Mouse (Mus musculus) lung, postnatal 14 days (tissue): Measurements from ENCODE around the gene Kdm4b.
A peak's percentile ranks its signal among the peaks of the same experiment; 100 is the strongest.

Experiments used
- DNase-seq: peaks from one replicate; pipeline ENCODE4 v3.0.0; 2021

The Kdm4b gene

DNA sequence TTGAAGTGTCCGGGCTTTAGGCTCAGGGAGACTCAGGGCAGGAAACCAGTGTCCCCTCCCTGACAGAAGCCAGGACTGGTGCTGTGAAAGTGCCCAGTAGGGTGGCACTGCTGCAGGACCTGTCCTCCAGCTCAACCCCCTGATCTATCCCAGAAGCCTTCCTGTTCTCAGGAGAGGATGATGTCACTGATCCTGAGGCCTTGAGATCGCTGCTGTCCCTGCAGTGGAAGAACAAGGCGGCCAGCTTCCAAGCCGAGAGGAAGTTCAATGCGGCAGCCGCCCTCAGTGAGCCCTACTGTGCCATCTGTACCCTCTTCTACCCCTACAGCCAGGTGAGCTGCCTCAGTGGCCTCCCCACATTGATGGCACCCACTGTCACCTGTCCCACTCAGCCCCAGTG is 70.2 kb downstream of the Kdm4b start:
- no peak for DNase-seq

DNA sequence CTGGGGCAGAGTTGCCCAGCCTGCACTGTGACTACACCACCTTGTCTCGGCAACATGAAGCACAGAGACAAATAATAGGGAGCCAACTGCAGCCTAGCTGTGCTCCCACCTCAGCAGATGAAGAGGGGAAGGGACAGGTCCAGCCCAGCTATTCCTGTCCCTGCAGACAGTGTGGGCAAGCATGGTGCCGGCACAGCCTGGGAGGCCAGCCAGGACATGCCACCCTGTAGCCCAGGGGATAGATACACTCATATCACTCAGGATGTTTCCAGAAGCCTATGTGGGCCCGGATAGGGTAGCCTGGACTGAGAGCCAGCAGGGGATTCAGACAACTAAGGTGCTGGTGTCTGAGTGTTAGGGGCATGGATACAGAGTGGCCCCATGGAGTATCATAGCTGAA is 74.4 kb downstream of the Kdm4b start:
- no peak for DNase-seq

DNA sequence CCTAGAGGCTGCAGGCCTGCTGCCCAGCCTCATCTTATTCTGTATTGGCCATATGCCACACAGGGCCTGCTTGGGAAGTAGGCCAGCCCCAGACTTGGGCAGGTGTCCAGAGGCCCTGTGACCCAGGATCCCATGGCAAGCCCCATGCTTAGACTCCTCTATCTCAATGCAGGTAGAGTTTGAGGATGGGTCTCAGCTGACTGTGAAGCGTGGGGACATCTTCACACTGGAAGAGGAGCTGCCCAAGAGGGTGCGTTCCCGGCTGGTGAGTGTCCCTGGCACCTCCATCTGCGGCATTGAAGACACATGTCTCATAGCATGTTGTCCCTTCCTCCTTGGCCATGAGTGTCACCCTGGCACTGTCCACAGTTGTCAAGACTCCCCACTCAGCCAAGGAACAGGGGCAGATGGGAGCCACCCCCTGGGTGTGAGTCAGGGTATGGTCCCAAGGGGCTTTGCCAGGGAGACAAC is 75.2 kb downstream of the Kdm4b start:
- no peak for DNase-seq

- DNase-seq = peak; percentile 17
Measured at GRCm38 (mm10) chr17:56405341-56405740, 79.5 kb downstream of the Kdm4b start.

DNA sequence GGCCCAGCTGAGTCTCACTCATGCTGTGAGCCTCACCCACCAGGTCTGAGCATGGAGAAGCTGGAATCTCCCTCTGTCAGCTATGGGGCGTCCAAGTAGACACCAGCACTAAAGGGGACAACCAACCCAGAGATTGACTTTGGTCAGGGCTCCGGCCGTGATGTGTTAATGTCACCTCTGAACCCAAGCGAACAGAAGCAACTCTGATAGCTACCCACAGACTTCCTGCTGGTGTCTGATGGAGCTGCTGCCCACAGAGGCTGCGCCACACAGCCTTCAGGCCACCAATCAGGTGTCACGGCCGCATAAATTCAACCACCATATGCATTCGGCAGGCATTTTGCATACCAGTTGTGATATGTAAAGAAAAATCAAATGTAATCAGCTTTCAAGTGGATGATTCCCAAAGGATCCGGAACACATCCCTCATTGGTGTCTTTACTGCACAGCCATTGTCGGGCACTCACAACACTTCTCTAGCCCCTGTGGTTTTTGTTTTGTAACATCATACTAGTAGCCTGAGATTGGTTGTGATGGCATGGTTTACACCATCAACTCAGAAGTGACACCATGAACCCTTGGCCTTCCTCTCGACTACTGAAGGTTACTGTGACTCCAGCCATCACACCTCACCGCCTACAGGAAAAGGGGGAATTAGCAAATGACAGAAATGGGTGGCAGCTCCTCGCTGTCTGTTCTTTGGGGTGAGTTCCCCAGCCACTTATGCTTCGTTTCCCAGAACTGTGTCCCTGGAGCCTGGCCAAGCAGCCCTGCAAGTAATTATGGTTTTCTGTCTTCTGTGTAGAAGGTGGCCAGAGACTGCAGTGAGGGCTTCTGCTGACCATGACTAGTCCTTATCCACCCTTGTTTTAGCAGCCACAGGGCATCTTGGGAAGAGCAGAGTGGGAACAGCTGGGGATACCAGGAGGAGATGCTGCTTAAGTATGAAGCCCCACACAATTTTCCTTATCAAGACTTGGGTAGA is 80.3 kb downstream of the Kdm4b start:
- peak; percentile 33 for DNase-seq

GRCm38 (mm10) chr17:56406878-56407277 is 81.0 kb downstream of the Kdm4b start:
- DNase-seq = no peak

- DNase-seq = no peak
Measured at GRCm38 (mm10) chr17:56407379-56407778, 81.5 kb downstream of the Kdm4b start.

DNA sequence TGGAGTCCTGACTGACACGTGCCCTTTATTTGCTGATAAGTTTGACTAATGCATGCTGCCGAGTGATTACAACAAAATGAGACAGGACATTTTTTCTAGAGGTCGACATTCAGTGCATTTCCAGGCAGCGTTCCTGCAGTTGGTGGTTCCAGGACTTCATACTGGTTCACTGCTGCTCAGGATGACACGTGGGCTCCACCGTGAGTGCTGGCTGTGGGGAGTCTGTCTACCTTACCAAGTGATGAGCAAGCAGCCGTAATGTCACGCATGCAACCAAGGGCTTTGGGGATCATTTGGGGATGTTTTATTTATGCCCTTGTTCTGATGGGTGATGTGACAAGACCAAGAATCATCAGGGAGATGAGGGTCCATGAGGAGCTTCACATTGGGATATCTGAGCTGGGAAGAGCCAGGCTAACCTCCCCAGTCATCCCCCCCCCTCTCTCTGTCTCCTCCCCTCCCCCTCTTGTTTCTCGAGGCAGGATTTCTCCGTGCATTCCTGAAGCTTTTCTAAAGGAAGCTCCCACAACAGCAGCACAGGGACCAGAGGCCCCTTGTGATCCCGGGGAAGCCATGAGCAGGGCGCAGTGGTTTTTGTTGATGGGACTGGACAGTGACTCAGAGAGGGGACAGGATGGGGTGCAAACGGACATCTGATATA is 83.2 kb downstream of the Kdm4b start:
- DNase-seq = no peak

- DNase-seq = no peak
Measured at GRCm38 (mm10) chr17:56409759-56410158, 83.9 kb downstream of the Kdm4b start.

- no peak for DNase-seq
Measured at GRCm38 (mm10) chr17:56411437-56411836, 85.6 kb downstream of the Kdm4b start.

GRCm38 (mm10) chr17:56413113-56413512 is 87.3 kb downstream of the Kdm4b start:
- DNase-seq = peak; percentile 23

DNA sequence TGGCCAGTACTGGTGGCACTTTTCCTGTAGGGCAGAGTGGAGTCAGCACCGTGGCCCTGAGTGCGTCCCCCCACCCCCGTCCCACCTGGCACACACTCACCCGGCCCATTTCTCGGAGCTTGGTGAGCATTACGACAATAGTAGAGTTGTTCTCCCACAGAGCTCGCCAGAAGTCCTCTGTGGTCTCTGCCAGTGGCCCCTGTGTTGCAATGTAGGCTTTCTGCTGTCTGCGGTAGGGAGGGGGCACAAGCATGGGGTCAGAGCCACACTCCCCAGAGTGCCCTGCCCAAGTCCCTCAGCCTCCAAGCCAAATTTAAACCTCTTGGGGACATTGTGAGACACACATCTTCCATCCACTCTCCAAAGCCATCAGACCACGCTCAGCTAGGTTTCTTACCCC is 88.9 kb downstream of the Kdm4b start:
- DNase-seq = no peak

DNA sequence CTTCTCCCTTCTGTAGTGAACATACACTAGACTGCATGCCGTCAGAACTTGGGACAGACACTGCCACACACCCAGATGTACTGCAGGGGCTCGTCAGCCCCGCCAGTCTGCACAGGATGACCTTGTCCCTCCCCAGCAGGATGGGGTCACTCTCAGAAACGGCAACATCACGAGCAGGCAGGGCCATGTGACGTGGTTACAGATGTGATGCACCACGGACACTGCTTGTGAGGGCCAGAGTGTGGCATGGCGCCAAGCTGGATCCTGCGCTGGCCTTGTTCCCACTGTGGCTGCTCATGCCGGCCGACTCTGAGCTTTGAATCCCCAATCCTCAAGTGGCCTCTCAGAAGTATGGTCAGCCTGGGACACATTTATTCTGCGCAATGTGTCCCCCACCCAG is 92.4 kb downstream of the Kdm4b start:
- peak; percentile 34 for DNase-seq

- no peak for DNase-seq
Measured at GRCm38 (mm10) chr17:56420022-56420421, 94.2 kb downstream of the Kdm4b start.

- DNase-seq = peak; percentile 64
Measured at GRCm38 (mm10) chr17:56424726-56425583, 99.1 kb downstream of the Kdm4b start.

- peak; percentile 84 for DNase-seq
Measured at GRCm38 (mm10) chr17:56425584-56425914, 99.7 kb downstream of the Kdm4b start.

GRCm38 (mm10) chr17:56425941-56426340 is 100.1 kb downstream of the Kdm4b start:
- no peak for DNase-seq

- no peak for DNase-seq
Measured at GRCm38 (mm10) chr17:56427857-56428256, 102.0 kb downstream of the Kdm4b start.

GRCm38 (mm10) chr17:56431582-56431981 is 105.7 kb downstream of the Kdm4b start:
- no peak for DNase-seq

- DNase-seq = no peak
Measured at GRCm38 (mm10) chr17:56439731-56440460, 114.0 kb downstream of the Kdm4b start.

DNA sequence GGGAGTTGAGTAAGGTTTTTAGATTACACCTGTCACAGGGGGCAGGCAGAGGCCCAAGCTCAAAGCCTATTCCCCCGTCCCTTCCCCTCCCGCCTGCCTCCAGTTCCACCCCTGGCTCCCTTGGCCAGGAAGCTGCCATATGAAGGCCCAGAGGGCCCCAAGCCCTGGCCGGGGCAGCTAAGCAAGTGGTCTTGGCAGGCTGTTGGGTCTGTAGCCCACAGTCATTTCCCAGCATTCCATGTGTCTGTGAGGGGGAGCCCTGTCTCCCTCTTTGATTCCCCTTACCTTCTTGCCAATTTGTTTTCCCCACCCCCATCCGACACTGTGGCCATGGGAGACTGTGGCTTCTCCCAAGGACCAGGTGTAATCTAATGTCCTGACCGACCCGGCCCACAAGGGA is 116.5 kb downstream of the Kdm4b start:
- no peak for DNase-seq

DNA sequence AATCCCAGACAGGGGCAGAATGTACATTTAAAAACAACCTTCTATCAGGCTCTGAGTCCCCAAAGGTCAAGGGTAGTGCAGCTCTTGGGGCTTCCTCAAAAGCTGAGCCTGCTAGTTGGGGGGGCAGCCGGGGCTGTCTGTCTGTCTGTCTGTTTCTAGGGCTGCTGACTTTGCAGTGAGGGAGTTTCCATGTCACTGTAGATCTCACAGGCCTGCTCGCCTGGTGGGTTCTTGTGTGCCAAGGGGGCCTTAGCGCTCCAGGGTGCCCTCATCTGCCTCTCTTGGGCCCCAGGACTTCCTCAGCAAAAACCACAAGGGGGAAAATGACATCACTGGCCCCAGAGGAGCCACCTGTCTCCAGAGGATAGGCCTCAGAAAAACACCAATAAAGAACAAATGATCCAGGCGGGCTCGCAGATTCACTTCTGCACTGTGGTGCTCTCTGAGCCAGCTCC is 117.5 kb downstream of the Kdm4b start:
- DNase-seq = no peak
